Mouse (Mus musculus) bone marrow, adult 2 months (tissue): Measurements from ENCODE around the gene Olfr462. TPM values are rescaled to one million over a fixed set of nuclear protein-coding genes. Genes with fewer than 3 reads are reported as not detected.
"Not testable (repeated sequence)": the region's sequence is repeated elsewhere in the genome, so short reads cannot be mapped to it uniquely, and the experiment has no call there.

Experiments
- H3K27ac ChIP-seq: fragments of 200-500 bp; 2 replicates; pipeline ENCODE4 v1.5.1; 2012; ENCODE audit warnings: low read depth, mild to moderate bottlenecking, control low read depth, inconsistent platforms, low read length; ENCODE audit not compliant: control insufficient read depth, poor library complexity, insufficient read depth
- H3K4me1 ChIP-seq: fragments of 200-500 bp; 2 replicates; pipeline ENCODE4 v1.6.1; 2011; ENCODE audit warnings: low read length; ENCODE audit not compliant: control insufficient read depth, insufficient read depth
- H3K4me3 ChIP-seq: fragments of 200-500 bp; replicated peaks from 2 replicates; pipeline ENCODE3; 2011; ENCODE audit warnings: mild to moderate bottlenecking, low read depth, low read length, control low read depth; ENCODE audit not compliant: control insufficient read depth
- CTCF ChIP-seq: fragments of 200-500 bp; IDR thresholded peaks from 2 replicates; pipeline ENCODE4 v1.5.1; 2011; ENCODE audit warnings: low read length, control low read depth; ENCODE audit not compliant: control insufficient read depth, insufficient read depth
- POLR2A ChIP-seq: fragments of 200-500 bp; IDR thresholded peaks from 2 replicates; pipeline ENCODE4 v1.6.1; 2011; ENCODE audit warnings: low read depth, mild to moderate bottlenecking, control low read depth, low read length, borderline replicate concordance; ENCODE audit not compliant: control insufficient read depth
- WGBS: fragments of 180-500 bp; shearing (Covaris S2); methylation state at CpG from one replicate; pipeline ENCODE4 v1.1.7; 2018; 5-methylcytosine and 5-hydroxymethylcytosine counted together
- polyA plus RNA-seq: library from polyadenylated mRNA; stranded (reverse); fragments of >200 nt; gene quantifications from 2 replicates; pipeline ENCODE4 v1.2.4, GENCODE M21; 2011; ENCODE audit warnings: low replicate concordance; ENCODE audit not compliant: missing spikeins, insufficient read depth, insufficient read length

Gene Olfr462
- polyA plus RNA-seq, 1 experiment = not detected

- Histone ChIP-seq H3K4me1 (peaks cover 2% of the 10 kb centered on the region; the same call in 1 of the 2 replicates), H3K27ac (no peak overlapping the region), H3K4me3 (no peak overlapping the region)
- 71% methylated on average over 5 of the region's 5 CpGs for WGBS
- no peak for TF ChIP-seq CTCF
- no peak for TF ChIP-seq POLR2A
Measured at GRCm38 (mm10) chr11:87884856-87885255, 7.2 kb downstream of the Olfr462 start.

- 0 out of 2 replicates have a peak, but pooled peaks have one; percentile 4 for TF ChIP-seq CTCF
- TF ChIP-seq POLR2A = no peak
- Histone ChIP-seq H3K4me3 (no peak overlapping the region), H3K27ac (no peak overlapping the region), H3K4me1 (peaks cover 2% of the 10 kb centered on the region; the same call in 1 of the 2 replicates)
- WGBS = 40% methylated on average over 5 of the region's 5 CpGs
Measured at GRCm38 (mm10) chr11:87883493-87883892, 8.6 kb downstream of the Olfr462 start.

- no peak overlapping the region for H3K27ac ChIP-seq
- TF ChIP-seq POLR2A = no peak
- TF ChIP-seq CTCF = no peak
- no peak overlapping the region for H3K4me3 ChIP-seq
- 37% methylated on average over 4 of the region's 4 CpGs for WGBS
- H3K4me1 ChIP-seq = peaks cover 2% of the 10 kb centered on the region; the same call in 1 of the 2 replicates
Measured at GRCm38 (mm10) chr11:87881714-87882113, 10.4 kb downstream of the Olfr462 start.

GRCm38 (mm10) chr11:87879826-87880225 lies 12.2 kb downstream of the Olfr462 start:
- Histone ChIP-seq H3K4me1 (peaks cover 2% of the 10 kb centered on the region; the same call in 1 of the 2 replicates), H3K27ac (no peak overlapping the region), H3K4me3 (no peak overlapping the region)
- 62% methylated on average over 9 of the region's 9 CpGs for WGBS
- TF ChIP-seq CTCF (no peak), POLR2A (no peak)

- Histone ChIP-seq H3K4me3 (peak within 1 kb of the TSS; percentile 8), H3K4me1 (no peaks in the 10 kb centered on the region), H3K27ac (no peak within 1 kb of the TSS)
- TF ChIP-seq POLR2A = no peak
- no peak for TF ChIP-seq CTCF
- WGBS = 74% methylated on average over 6 of the region's 6 CpGs
Measured at GRCm38 (mm10) chr11:87875436-87875835, 16.6 kb downstream of the Olfr462 start, which contains the start of gene Epx. Epx (minus strand) TSS chr11:87875536.

GRCm38 (mm10) chr11:87871766-87872165 lies 20.3 kb downstream of the Olfr462 start:
- no peak for TF ChIP-seq POLR2A
- TF ChIP-seq CTCF = no peak
- H3K27ac ChIP-seq = no peak overlapping the region
- WGBS = 50% methylated on average over 8 of the region's 8 CpGs

GRCm38 (mm10) chr11:87870096-87870495 lies 22.0 kb downstream of the Olfr462 start:
- 76% methylated on average over 2 of the region's 2 CpGs for WGBS
- Histone ChIP-seq H3K27ac (no peak overlapping the region), H3K4me3 (no peak overlapping the region), H3K4me1 (no peaks in the 10 kb centered on the region)
- TF ChIP-seq POLR2A (no peak), CTCF (no peak)

More at GRCm38 (mm10) chr11:87871766-87872165, 20.3 kb downstream of the Olfr462 start:
- Histone ChIP-seq H3K4me1 (no peaks in the 10 kb centered on the region), H3K4me3 (no peak overlapping the region)

- not testable (repeated sequence) for H3K4me3 ChIP-seq, H3K27ac ChIP-seq, H3K4me1 ChIP-seq
- WGBS = 59% methylated on average over 1 of the region's 2 CpGs
Measured at GRCm38 (mm10) chr11:87866891-87867290, 25.2 kb downstream of the Olfr462 start.

- Histone ChIP-seq H3K4me1 (no peaks in the 10 kb centered on the region), H3K4me3 (no peak overlapping the region), H3K27ac (no peak overlapping the region)
- 85% methylated on average over 13 of the region's 13 CpGs for WGBS
- TF ChIP-seq POLR2A (no peak), CTCF (no peak)
Measured at GRCm38 (mm10) chr11:87862805-87863204, 29.3 kb downstream of the Olfr462 start.
